Mouse (Mus musculus) limb, embryonic 10.5 days (tissue): ENCODE measurements around the gene Fcho1. TPM values are rescaled to one million over a fixed set of nuclear protein-coding genes. Genes with fewer than 3 reads are reported as not detected.

Source experiments
- DNase-seq: peaks from one replicate; pipeline ENCODE4 v3.0.0-alpha.2; 2017; ENCODE audit warnings: low spot score
- H3K27ac ChIP-seq: fragments of 300-500 bp; sonication (generic); 2 replicates; pipeline ENCODE4 v1.5.1; 2016; ENCODE audit warnings: mild to moderate bottlenecking
- H3K27me3 ChIP-seq: fragments of 300-500 bp; sonication (generic); 2 replicates; pipeline ENCODE4 v1.6.1; 2016; ENCODE audit warnings: low read depth, mild to moderate bottlenecking; ENCODE audit not compliant: poor library complexity, severe bottlenecking
- H3K36me3 ChIP-seq: fragments of 300-500 bp; sonication (generic); 2 replicates; pipeline ENCODE4 v1.6.1; 2016; ENCODE audit warnings: mild to moderate bottlenecking, moderate library complexity
- H3K4me1 ChIP-seq: fragments of 300-500 bp; sonication (generic); 2 replicates; pipeline ENCODE4 v1.6.1; 2016
- H3K4me3 ChIP-seq: fragments of 300-500 bp; sonication (generic); 2 replicates; pipeline ENCODE4 v1.5.1; 2016; ENCODE audit warnings: mild to moderate bottlenecking, moderate library complexity
- H3K9me3 ChIP-seq: fragments of 300-500 bp; sonication (generic); replicated peaks from 2 replicates; pipeline ENCODE4 v1.6.1; 2016; ENCODE audit warnings: mild to moderate bottlenecking
- WGBS: fragments of 180-500 bp; shearing (Covaris S2); methylation state at CpG from one replicate; pipeline ENCODE4 v1.1.7; 2016; 5-methylcytosine and 5-hydroxymethylcytosine counted together
- polyA plus RNA-seq: library from polyadenylated mRNA; unstranded; fragments of >200 nt; fragmentation: Nextera tagmentation; extraction: Ambion mirVana; gene quantifications from 2 replicates; pipeline ENCODE4 v1.2.1, GENCODE M21; 2016

The Fcho1 gene
- polyA plus RNA-seq, 1 experiment from 2014 or later = 4.3 TPM

GRCm38 (mm10) chr8:71659751-71660150 is 65.8 kb downstream of the Fcho1 start:
- no peak overlapping the region for H3K4me3 ChIP-seq
- H3K27me3 ChIP-seq = peaks cover 100% of the 10 kb centered on the region
- H3K36me3 ChIP-seq = no peaks in the 10 kb centered on the region
- H3K9me3 ChIP-seq = no peaks in the 10 kb centered on the region
- 68% methylated on average over 1 of the region's 1 CpGs for WGBS
- DNase-seq = no peak
- H3K4me1 ChIP-seq = peaks cover 12% of the 10 kb centered on the region
- H3K27ac ChIP-seq = no peak overlapping the region

- no peak for DNase-seq
- peaks cover 100% of the 10 kb centered on the region for H3K27me3 ChIP-seq
- 33% methylated on average over 17 of the region's 17 CpGs for WGBS
Measured at GRCm38 (mm10) chr8:71658515-71659049, 66.9 kb downstream of the Fcho1 start.

More at GRCm38 (mm10) chr8:71658515-71659049, 66.9 kb downstream of the Fcho1 start:
- H3K9me3 ChIP-seq = no peaks in the 10 kb centered on the region
- no peak overlapping the region for H3K27ac ChIP-seq
- no peaks in the 10 kb centered on the region for H3K36me3 ChIP-seq
- H3K4me3 ChIP-seq = no peak overlapping the region
- peaks cover 16% of the 10 kb centered on the region for H3K4me1 ChIP-seq

Other genes starting within 250 kb of the Fcho1 start
- gene Ano8, start 239.8 kb downstream of the Fcho1 start, polyA plus RNA-seq = 2.7 and 3.5 TPM in 2 replicates
- gene Gtpbp3, start 237.6 kb downstream of the Fcho1 start, polyA plus RNA-seq = 26.8 and 28.2 TPM in 2 replicates
- 74.6 and 77.7 TPM in 2 replicates for gene Plvap, start 214.0 kb downstream of the Fcho1 start, polyA plus RNA-seq
- 0.65 and 0.78 TPM in 2 replicates for gene Ccdc194, start 200.0 kb downstream of the Fcho1 start, polyA plus RNA-seq
- gene Bst2, start 188.3 kb downstream of the Fcho1 start, polyA plus RNA-seq = 5.6 TPM in 2 replicates
- gene Mvb12a, start 182.8 kb downstream of the Fcho1 start, polyA plus RNA-seq = 76.2 and 77.5 TPM in 2 replicates
- 0.29 and 0.45 TPM in 2 replicates for gene Tmem221, start 166.8 kb downstream of the Fcho1 start, polyA plus RNA-seq
- not detected in 2 replicates for gene Nxnl1, start 159.1 kb downstream of the Fcho1 start, polyA plus RNA-seq
- 21.3 and 28.8 TPM in 2 replicates for gene Slc27a1, start 156.8 kb downstream of the Fcho1 start, polyA plus RNA-seq
- 241 and 263 TPM in 2 replicates for gene Pgls, start 133.5 kb downstream of the Fcho1 start, polyA plus RNA-seq
- 2.8 and 4.0 TPM in 2 replicates for gene Fam129c, start 128.1 kb downstream of the Fcho1 start, polyA plus RNA-seq
- gene Colgalt1, start 114.7 kb downstream of the Fcho1 start, polyA plus RNA-seq = 49.0 and 53.6 TPM in 2 replicates
- 0.40 and 0.51 TPM in 2 replicates for gene Unc13a, start 54.0 kb downstream of the Fcho1 start, polyA plus RNA-seq
- 3.7 and 4.6 TPM in 2 replicates for gene Jak3, start 49.4 kb downstream of the Fcho1 start, polyA plus RNA-seq
- gene Insl3, start 36.5 kb downstream of the Fcho1 start, polyA plus RNA-seq = 0.53 and 0.76 TPM in 2 replicates
- gene B3gnt3, start 23.9 kb downstream of the Fcho1 start, polyA plus RNA-seq = 0.67 and 1.2 TPM in 2 replicates
- gene Zfp709, start 156.3 kb upstream of the Fcho1 start, polyA plus RNA-seq = 3.7 and 3.9 TPM in 2 replicates
- 5.4 and 7.2 TPM in 2 replicates for gene Zfp882, start 182.9 kb upstream of the Fcho1 start, polyA plus RNA-seq
- 27.4 and 34.3 TPM in 2 replicates for gene Zfp617, start 182.9 kb upstream of the Fcho1 start, polyA plus RNA-seq
- 28.0 and 28.1 TPM in 2 replicates for gene Zfp961, start 225.3 kb upstream of the Fcho1 start, polyA plus RNA-seq